Mouse (Mus musculus) myocyte (in vitro differentiated cells): Measurements from ENCODE around the gene Mlf1. TPM values are rescaled to one million over a fixed set of nuclear protein-coding genes. Genes with fewer than 3 reads are reported as not detected.

Experiments
- H3K27me3 ChIP-seq: one replicate; pipeline ENCODE4 v1.6.1; 2011; ENCODE audit not compliant: control insufficient read depth, insufficient read depth, insufficient read length
- H3K36me3 ChIP-seq: one replicate; pipeline ENCODE4 v1.6.1; 2011; ENCODE audit not compliant: control insufficient read depth, insufficient read depth
- H3K4me2 ChIP-seq: one replicate; pipeline ENCODE4 v1.6.1; 2011; ENCODE audit warnings: low read depth, control low read depth
- H3K4me3 ChIP-seq: one replicate; pipeline ENCODE4 v1.5.1; 2011; ENCODE audit warnings: mild to moderate bottlenecking, control low read depth, moderate library complexity
- H3K79me2 ChIP-seq: one replicate; pipeline ENCODE4 v1.6.1; 2011; ENCODE audit not compliant: control insufficient read depth, insufficient read depth
- H3ac ChIP-seq: one replicate; pipeline ENCODE4 v1.6.1; 2011; ENCODE audit not compliant: control insufficient read depth, insufficient read length
- CEBPB ChIP-seq: IDR thresholded peaks from 2 replicates; pipeline ENCODE4 v1.6.1; 2011; ENCODE audit warnings: mild to moderate bottlenecking, moderate library complexity; ENCODE audit not compliant: poor library complexity, insufficient read depth, severe bottlenecking
- E2F4 ChIP-seq: IDR thresholded peaks from one replicate; pipeline ENCODE4 v1.6.1; 2011; ENCODE audit warnings: mild to moderate bottlenecking, control low read depth, moderate library complexity; ENCODE audit not compliant: insufficient read depth
- MAX ChIP-seq: IDR thresholded peaks from one replicate; pipeline ENCODE4 v1.6.1; 2011; ENCODE audit warnings: low read depth, mild to moderate bottlenecking, control low read depth
- MYOD1 ChIP-seq, 3 experiments: IDR thresholded peaks; one replicate each; pipeline ENCODE4 v1.6.1; 2011; ENCODE audit warnings: control low read depth in 2 of 3, low read depth in 2 of 3, mild to moderate bottlenecking in 2 of 3, moderate library complexity in 1 of 3; ENCODE audit not compliant: insufficient read length in 2 of 3, control insufficient read depth in 1 of 3
- MYOG ChIP-seq, 3 experiments: IDR thresholded peaks; one replicate each; pipeline ENCODE4 v1.6.1; 2011; ENCODE audit warnings: control low read depth in 2 of 3, low read depth in 2 of 3, mild to moderate bottlenecking in 2 of 3; ENCODE audit not compliant: insufficient read length in 2 of 3, control insufficient read depth in 1 of 3, insufficient read depth in 1 of 3
- POLR2A ChIP-seq: IDR thresholded peaks from one replicate; pipeline ENCODE4 v1.6.1; 2011; ENCODE audit warnings: low read depth, mild to moderate bottlenecking, control low read depth, moderate library complexity; ENCODE audit not compliant: insufficient read length
- POLR2AphosphoS2 ChIP-seq: IDR thresholded peaks from one replicate; pipeline ENCODE4 v1.6.1; 2011; ENCODE audit warnings: low read depth, control low read depth; ENCODE audit not compliant: insufficient read length
- REST ChIP-seq: IDR thresholded peaks from one replicate; pipeline ENCODE4 v1.6.1; 2011; ENCODE audit warnings: mild to moderate bottlenecking, control low read depth, moderate library complexity; ENCODE audit not compliant: insufficient read depth, insufficient read length
- SRF ChIP-seq: IDR thresholded peaks from one replicate; pipeline ENCODE4 v1.6.1; 2011; ENCODE audit warnings: low read depth; ENCODE audit not compliant: control insufficient read depth, insufficient read length
- TCF12 ChIP-seq: IDR thresholded peaks from one replicate; pipeline ENCODE4 v1.6.1; 2011; ENCODE audit warnings: mild to moderate bottlenecking, control low read depth; ENCODE audit not compliant: poor library complexity, insufficient read depth, severe bottlenecking
- TCF3 ChIP-seq: IDR thresholded peaks from one replicate; pipeline ENCODE4 v1.6.1; 2011; ENCODE audit warnings: low read depth, control low read depth; ENCODE audit not compliant: insufficient read length
- USF1 ChIP-seq: IDR thresholded peaks from one replicate; pipeline ENCODE4 v1.6.1; 2011; ENCODE audit warnings: low read depth, mild to moderate bottlenecking, control low read depth, moderate library complexity
- polyA plus RNA-seq: library from polyadenylated mRNA; unstranded; fragments of >200 nt; fragmentation: generic; extraction: Trizol; gene quantifications from one replicate; pipeline ENCODE4 v1.2.1, GENCODE M21; 2012; ENCODE audit warnings: missing spikeins

Gene Mlf1
- polyA plus RNA-seq, 1 experiment = 1.7 TPM

DNA sequence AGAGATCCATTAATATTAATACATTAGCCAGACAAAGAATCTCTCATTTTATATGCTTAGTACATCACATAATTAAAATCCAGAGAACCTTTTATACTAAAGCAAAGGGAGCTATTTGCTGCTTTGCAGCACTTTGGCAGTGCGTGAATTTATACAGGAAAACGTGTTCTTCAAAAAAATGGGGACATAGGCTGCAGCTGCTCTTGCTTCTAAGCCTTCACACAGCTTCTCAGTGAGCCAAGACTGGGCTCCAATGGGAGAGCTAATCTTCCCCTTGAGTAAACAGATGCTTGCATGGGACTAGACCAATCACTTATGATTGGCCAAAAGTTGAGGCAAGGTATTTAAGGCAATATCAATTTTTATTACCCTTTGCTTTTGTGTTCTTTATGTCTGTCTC, 27.2 kb upstream of the Mlf1 start:
- Histone ChIP-seq H3K79me2 (no peaks in the 10 kb centered on the region), H3K4me3 (no peak overlapping the region), H3K4me2 (no peak overlapping the region), H3K27me3 (no peaks in the 10 kb centered on the region), H3ac (no peak overlapping the region), H3K36me3 (no peaks in the 10 kb centered on the region)
- no peak for TF ChIP-seq MAX

DNA sequence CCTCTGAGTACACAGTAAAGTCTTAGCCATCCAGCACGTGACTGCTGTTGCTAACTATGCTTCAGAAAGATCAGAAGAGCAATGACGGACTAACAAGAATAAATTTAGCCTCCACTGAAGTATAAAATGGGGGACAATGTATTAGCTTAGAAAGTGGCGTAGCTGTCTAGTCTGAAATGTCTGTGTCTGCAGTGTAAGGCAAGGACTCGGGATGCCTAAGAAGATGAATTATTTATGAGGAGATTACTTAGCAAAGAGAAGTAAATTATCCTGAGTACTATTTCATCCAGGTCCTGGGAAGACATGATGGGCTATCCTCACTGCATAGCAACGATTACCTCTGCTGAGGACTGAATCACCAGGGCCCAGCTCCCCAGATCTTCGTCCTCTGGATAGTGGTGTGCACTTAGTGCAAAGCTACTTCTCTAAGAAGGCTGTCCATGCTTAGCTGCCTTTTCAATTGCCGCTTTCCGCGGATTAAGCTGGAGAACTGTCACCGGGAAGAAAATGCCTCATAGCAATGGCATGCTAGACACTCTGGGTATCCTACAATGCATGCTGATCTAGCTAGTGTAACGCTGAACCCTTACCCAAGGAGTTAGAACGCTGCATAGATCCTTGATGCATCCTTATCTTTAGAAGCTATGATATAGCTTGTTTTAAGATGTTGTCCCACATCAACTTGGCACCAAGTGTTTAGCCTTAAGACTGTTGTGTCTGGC, 22.3 kb upstream of the Mlf1 start:
- Histone ChIP-seq H3K4me2 (no peak overlapping the region), H3K79me2 (no peaks in the 10 kb centered on the region), H3K27me3 (no peaks in the 10 kb centered on the region), H3K36me3 (no peaks in the 10 kb centered on the region), H3ac (no peak overlapping the region), H3K4me3 (no peak overlapping the region)
- TF ChIP-seq E2F4 (no peak), POLR2A (no peak), USF1 (no peak)

DNA sequence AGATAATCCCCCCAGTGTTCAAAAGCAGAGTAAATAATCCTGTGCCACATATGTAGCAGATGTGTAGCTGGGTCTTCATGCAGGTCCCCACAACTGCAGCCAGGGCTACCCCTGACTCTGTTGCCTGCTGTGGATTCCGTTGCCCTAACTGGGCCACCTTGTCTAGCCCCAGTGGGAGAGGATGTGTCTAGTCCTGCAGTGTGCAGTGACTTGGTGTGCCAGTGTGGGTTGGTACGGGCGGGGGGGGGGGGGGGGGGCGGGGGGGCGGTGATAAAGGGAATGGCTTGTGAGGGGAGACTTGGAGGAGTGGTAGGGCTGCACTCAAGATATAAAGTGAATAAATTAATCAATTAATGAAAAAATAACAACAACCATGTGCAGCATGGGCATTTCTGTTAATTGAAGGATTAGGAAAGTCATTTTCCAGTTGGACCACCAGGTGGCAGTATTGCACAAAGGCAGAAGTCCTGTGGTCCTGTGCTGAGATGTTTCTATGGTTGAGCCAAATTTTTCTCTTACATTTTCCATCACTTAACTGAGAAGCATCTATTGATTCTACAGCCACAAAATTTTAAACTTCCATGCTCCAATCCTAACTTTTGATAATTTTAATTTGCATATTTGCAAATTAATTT, 21.7 kb upstream of the Mlf1 start:
- TF ChIP-seq TCF3 (no peak), E2F4 (no peak)
- H3K79me2 ChIP-seq = no peaks in the 10 kb centered on the region
- no peaks in the 10 kb centered on the region for H3K36me3 ChIP-seq
- H3K4me3 ChIP-seq = no peak overlapping the region
- no peaks in the 10 kb centered on the region for H3K27me3 ChIP-seq
- no peak overlapping the region for H3ac ChIP-seq
- H3K4me2 ChIP-seq = no peak overlapping the region

DNA sequence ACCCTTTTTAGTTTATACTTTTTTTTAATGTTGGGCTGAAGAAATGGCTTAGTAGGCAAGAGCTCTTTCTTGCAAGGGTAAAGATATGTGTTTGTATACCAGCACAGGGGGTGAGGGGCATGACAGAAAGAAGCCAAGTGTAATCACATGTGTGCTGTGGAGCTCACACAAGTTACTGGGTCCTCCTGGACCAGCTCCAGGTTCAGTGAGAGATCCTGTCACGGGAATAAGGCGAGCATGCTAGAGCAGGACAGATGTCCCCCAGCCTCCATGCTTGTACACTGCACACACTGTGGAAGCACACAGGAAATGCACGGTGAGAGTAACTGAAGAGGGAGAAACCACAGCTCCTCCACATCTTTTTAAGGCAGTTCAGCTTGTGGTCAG, 21.1 kb upstream of the Mlf1 start:
- Histone ChIP-seq H3K4me2 (no peak overlapping the region), H3K36me3 (no peaks in the 10 kb centered on the region), H3K79me2 (no peaks in the 10 kb centered on the region), H3ac (no peak overlapping the region), H3K4me3 (no peak overlapping the region), H3K27me3 (no peaks in the 10 kb centered on the region)
- TF ChIP-seq MAX (no peak), POLR2AphosphoS2 (no peak), POLR2A (no peak), MYOG (IDR thresholded peaks at IDR 0.05; ENCODE audit: control insufficient read depth in 1 of 3, insufficient read depth in 1 of 3, insufficient read length in 2 of 3, low read depth in 2 of 3) (no peak), E2F4 (no peak), REST (no peak), TCF12 (no peak), USF1 (no peak), CEBPB (no peak), MYOD1 (IDR thresholded peaks at IDR 0.05; ENCODE audit: control insufficient read depth in 1 of 3, insufficient read length in 2 of 3, low read depth in 2 of 3) (no peak), TCF3 (no peak), SRF (no peak)

DNA sequence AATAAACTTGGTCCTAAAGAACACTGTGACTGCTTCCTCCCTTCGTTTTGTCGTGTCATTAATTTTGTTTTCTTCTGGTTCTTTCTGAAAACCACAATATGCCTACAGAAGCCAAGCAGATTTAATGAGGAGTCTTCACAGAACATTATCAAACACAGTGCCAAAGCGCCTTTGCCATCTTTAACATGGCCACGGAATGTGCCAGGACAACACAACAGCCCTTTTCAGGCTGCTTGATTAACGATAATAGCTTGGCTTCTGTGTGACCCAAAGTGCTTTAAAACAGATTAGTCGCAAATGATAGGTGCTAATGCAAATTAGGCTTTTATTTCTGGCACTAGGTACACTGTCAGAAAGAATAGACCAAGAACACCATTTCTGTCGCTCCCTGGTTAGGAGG, 15.5 kb upstream of the Mlf1 start:
- H3K27me3 ChIP-seq = no peaks in the 10 kb centered on the region
- no peaks in the 10 kb centered on the region for H3K79me2 ChIP-seq
- TF ChIP-seq POLR2A (no peak), MYOG (IDR thresholded peaks at IDR 0.05; ENCODE audit: control insufficient read depth in 1 of 3, insufficient read depth in 1 of 3, insufficient read length in 2 of 3, low read depth in 2 of 3) (no peak), REST (no peak), SRF (no peak), MAX (no peak), MYOD1 (IDR thresholded peaks at IDR 0.05; ENCODE audit: control insufficient read depth in 1 of 3, insufficient read length in 2 of 3, low read depth in 2 of 3) (no peak), POLR2AphosphoS2 (no peak), CEBPB (no peak), USF1 (no peak), E2F4 (no peak), TCF12 (no peak), TCF3 (no peak)
- no peak overlapping the region for H3K4me2 ChIP-seq
- no peaks in the 10 kb centered on the region for H3K36me3 ChIP-seq
- no peak overlapping the region for H3K4me3 ChIP-seq
- H3ac ChIP-seq = no peak overlapping the region
